In genomic region chr7:112593586-112593985, GRCm38 (mm10) we compare ENCODE assay signal across 22 mouse cellular contexts.
"Had no signal": no experiment of that assay in that cellular context is flagged by ENCODE, and none has a peak within 500 bp of the region (broad histone marks: within the 10 kb centered on the region; RNA-seq: fewer than 3 reads in every experiment).

No protein-coding gene starts in this region.

- H3K4me3 ChIP-seq: gastrocnemius, adult 2 months; heart, embryonic 10.5 days; heart, embryonic 12.5 days; hindbrain, embryonic 13.5 days; hindbrain, embryonic 15.5 days; limb, embryonic 10.5 days; limb, embryonic 12.5 days had no signal

- H3K9ac ChIP-seq: heart, embryonic 12.5 days; hindbrain, embryonic 13.5 days; hindbrain, embryonic 15.5 days; limb, embryonic 12.5 days had no signal

- ATAC-seq: forebrain, embryonic 16.5 days; hindbrain, postnatal 0 days had no signal

- H3K36me3 ChIP-seq: hindbrain, embryonic 13.5 days; hindbrain, embryonic 15.5 days; limb, embryonic 10.5 days had no signal

- H3K9me3 ChIP-seq: heart, embryonic 10.5 days; heart, embryonic 12.5 days; hindbrain, embryonic 13.5 days; hindbrain, embryonic 15.5 days; limb, embryonic 10.5 days; limb, embryonic 12.5 days had no signal

- DNase-seq: gastrocnemius, adult 2 months; gastrocnemius, postnatal 10 days; gastrocnemius, postnatal 25 days; heart, adult 18-20 months; heart, postnatal 10 days; kidney, adult 18-20 months; kidney, adult 8-10 months; kidney, postnatal 10 days; kidney, postnatal 25 days; kidney, postnatal 4 days; layer of hippocampus, adult 9-11 months; layer of hippocampus, postnatal 36 days; liver had no signal

- H3K27me3 ChIP-seq: heart, embryonic 12.5 days; hindbrain, embryonic 13.5 days; hindbrain, embryonic 15.5 days; limb, embryonic 12.5 days had no signal

- H3K27ac ChIP-seq: gastrocnemius, adult 2 months; heart, embryonic 10.5 days; hindbrain, embryonic 13.5 days; hindbrain, embryonic 15.5 days; hindbrain, postnatal 0 days; limb, embryonic 10.5 days; limb, embryonic 12.5 days had no signal

- H3K4me2 ChIP-seq: heart, embryonic 12.5 days; hindbrain, embryonic 13.5 days; hindbrain, embryonic 15.5 days; limb, embryonic 12.5 days; liver, embryonic 11.5 days had no signal
